Mouse (Mus musculus): ENCODE results near the gene Cd5l. TPM values are rescaled to one million over a fixed set of nuclear protein-coding genes. Genes with fewer than 3 reads are reported as not detected.

Cd5l gene
- polyA plus RNA-seq, 1 experiment, result not detected

DNA sequence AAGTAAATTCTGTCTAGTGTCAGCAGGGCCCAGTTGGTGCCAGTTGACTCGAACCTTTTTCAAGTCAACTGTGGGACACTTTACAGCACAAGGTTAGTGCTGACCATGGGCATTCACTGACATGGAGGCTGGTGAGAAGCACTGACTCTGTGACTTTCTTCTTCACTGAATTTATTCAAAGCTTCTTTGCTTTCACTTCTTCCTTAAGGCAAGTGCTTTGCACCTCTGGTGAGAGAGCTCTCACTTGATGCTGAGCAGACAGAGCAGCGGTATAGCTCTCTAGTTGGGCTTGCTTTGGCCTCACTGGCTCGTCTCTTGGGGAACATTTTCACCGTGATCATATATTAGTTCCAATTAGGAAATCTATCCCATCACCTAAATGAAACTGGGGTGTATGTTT lies 42.2 kb downstream of the Cd5l start:
- Histone ChIP-seq H3K4me3 (no peak overlapping the region), H3ac (ENCODE audit: control insufficient read depth, insufficient read length) (no peak overlapping the region), H3K27me3 (ENCODE audit: control insufficient read depth, insufficient read depth, insufficient read length) (no peaks in the 10 kb centered on the region), H3K79me2 (ENCODE audit: control insufficient read depth, insufficient read depth) (no peaks in the 10 kb centered on the region), H3K4me2 (ENCODE audit: low read depth) (no peak overlapping the region), H3K36me3 (ENCODE audit: control insufficient read depth, insufficient read depth) (no peaks in the 10 kb centered on the region)
- TF ChIP-seq E2F4 (IDR thresholded peaks at IDR 0.05; ENCODE audit: insufficient read depth), result no peak
- no peak for TF ChIP-seq MYOG (IDR thresholded peaks at IDR 0.05; ENCODE audit: control insufficient read depth in 1 of 3, insufficient read depth in 1 of 3, insufficient read length in 2 of 3, low read depth in 2 of 3)
- no peak for TF ChIP-seq MAX (IDR thresholded peaks at IDR 0.05; ENCODE audit: low read depth)

DNA sequence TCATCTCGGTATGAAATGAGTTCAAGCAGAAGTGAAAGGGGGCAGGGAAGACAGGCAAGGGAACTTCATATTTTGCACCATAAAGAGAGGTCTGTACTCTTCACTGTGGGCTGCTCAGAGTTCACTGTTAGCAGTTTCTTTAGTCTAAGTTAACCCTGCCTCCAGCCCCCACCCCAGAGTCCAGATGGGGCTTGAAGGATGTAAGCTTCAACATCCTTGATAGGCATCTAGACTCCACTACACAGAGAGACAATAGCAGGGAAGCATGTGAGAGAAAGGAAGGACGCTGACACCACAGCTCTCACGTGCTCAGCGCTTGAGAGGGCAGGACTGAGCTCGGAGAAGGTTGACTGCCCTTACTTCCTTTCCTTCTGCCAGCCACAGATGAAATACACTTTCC lies 43.6 kb downstream of the Cd5l start:
- H3K4me3 ChIP-seq, result no peak overlapping the region
- TF ChIP-seq SRF (IDR thresholded peaks at IDR 0.05; ENCODE audit: control insufficient read depth, insufficient read length, low read depth), result no peak
- no peak for TF ChIP-seq POLR2A (IDR thresholded peaks at IDR 0.05; ENCODE audit: insufficient read length, low read depth)
- TF ChIP-seq TCF12 (IDR thresholded peaks at IDR 0.05; ENCODE audit: insufficient read depth, poor library complexity, severe bottlenecking), result no peak
- H3ac ChIP-seq (ENCODE audit: control insufficient read depth, insufficient read length), result no peak overlapping the region
- no peaks in the 10 kb centered on the region for H3K36me3 ChIP-seq (ENCODE audit: control insufficient read depth, insufficient read depth)
- H3K27me3 ChIP-seq (ENCODE audit: control insufficient read depth, insufficient read depth, insufficient read length), result no peaks in the 10 kb centered on the region
- no peaks in the 10 kb centered on the region for H3K79me2 ChIP-seq (ENCODE audit: control insufficient read depth, insufficient read depth)
- no peak overlapping the region for H3K4me2 ChIP-seq (ENCODE audit: low read depth)

DNA sequence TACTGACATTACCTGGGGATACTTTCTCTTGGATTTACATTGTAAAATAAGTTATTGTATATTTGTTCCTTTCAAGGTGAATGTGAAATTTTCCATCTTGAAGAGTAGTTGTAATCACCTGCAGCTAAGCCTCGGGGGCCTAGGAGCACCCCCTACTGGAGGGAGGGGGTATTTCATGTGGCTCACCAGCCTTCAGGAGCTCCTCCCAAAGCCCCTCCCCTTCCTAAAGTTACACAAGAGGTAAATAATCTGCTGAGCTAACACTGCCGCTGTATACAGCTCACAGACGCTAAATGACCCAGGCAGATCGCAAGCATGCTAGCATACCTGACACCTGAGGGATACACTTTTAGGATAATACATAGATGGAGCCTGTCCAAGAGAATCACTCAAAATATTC lies 50.5 kb downstream of the Cd5l start:
- no peak overlapping the region for H3K4me3 ChIP-seq
- H3K36me3 ChIP-seq (ENCODE audit: control insufficient read depth, insufficient read depth), result no peaks in the 10 kb centered on the region
- no peaks in the 10 kb centered on the region for H3K27me3 ChIP-seq (ENCODE audit: control insufficient read depth, insufficient read depth, insufficient read length)
- H3K4me2 ChIP-seq (ENCODE audit: low read depth), result no peak overlapping the region
- TF ChIP-seq MYOD1 (IDR thresholded peaks at IDR 0.05; ENCODE audit: control insufficient read depth in 1 of 3, insufficient read length in 2 of 3, low read depth in 2 of 3), result no peak
- no peak for TF ChIP-seq CEBPB (IDR thresholded peaks at IDR 0.05; ENCODE audit: insufficient read depth, poor library complexity, severe bottlenecking)
- TF ChIP-seq MYOG (IDR thresholded peaks at IDR 0.05; ENCODE audit: control insufficient read depth in 1 of 3, insufficient read depth in 1 of 3, insufficient read length in 2 of 3, low read depth in 2 of 3), result no peak
- no peak for TF ChIP-seq POLR2AphosphoS2 (IDR thresholded peaks at IDR 0.05; ENCODE audit: insufficient read length, low read depth)
- no peak for TF ChIP-seq E2F4 (IDR thresholded peaks at IDR 0.05; ENCODE audit: insufficient read depth)
- no peak for TF ChIP-seq TCF3 (IDR thresholded peaks at IDR 0.05; ENCODE audit: insufficient read length, low read depth)
- no peak for TF ChIP-seq MAX (IDR thresholded peaks at IDR 0.05; ENCODE audit: low read depth)
- TF ChIP-seq USF1 (IDR thresholded peaks at IDR 0.05; ENCODE audit: low read depth), result no peak
- no peak for TF ChIP-seq REST (IDR thresholded peaks at IDR 0.05; ENCODE audit: insufficient read depth, insufficient read length)
- no peak for TF ChIP-seq SRF (IDR thresholded peaks at IDR 0.05; ENCODE audit: control insufficient read depth, insufficient read length, low read depth)
- TF ChIP-seq TCF12 (IDR thresholded peaks at IDR 0.05; ENCODE audit: insufficient read depth, poor library complexity, severe bottlenecking), result no peak
- no peak for TF ChIP-seq POLR2A (IDR thresholded peaks at IDR 0.05; ENCODE audit: insufficient read length, low read depth)
- H3ac ChIP-seq (ENCODE audit: control insufficient read depth, insufficient read length), result no peak overlapping the region
- no peaks in the 10 kb centered on the region for H3K79me2 ChIP-seq (ENCODE audit: control insufficient read depth, insufficient read depth)

DNA sequence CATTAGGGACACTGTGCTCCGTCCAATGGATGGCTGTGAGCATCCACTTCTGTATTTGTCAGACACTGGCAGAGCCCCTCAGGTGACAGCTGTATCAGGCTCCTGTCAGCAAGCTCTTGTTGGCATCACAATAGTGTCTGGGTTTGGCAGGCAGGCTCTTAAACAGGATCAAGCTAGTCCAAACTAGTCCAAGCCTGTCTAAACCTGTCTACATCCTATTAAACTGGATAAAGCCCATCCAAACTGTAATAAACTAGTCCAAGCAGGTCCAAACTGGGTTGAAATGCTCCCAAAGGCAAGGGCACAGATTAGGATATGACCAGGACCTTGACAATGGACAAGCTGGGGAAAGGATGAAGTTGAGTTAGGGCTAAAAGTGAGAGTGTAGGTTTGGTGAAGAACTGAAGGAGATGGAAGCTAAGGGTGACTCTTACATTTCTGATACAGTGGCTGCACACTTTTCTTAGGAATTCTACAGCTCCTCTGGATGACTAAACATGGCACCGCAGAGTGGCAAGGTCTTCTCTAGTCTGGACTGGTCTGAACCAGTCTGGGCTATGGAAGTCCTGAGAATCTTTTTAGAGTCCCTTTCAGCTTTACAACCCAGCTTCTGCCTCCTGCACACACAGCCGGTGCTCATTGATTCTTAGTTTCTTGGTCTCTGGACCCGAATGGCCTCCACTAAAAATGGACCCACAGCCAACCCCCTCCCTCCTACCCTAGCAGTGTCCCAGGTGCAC lies 51.7 kb downstream of the Cd5l start:
- Histone ChIP-seq H3K79me2 (ENCODE audit: control insufficient read depth, insufficient read depth) (no peaks in the 10 kb centered on the region), H3ac (ENCODE audit: control insufficient read depth, insufficient read length) (no peak overlapping the region), H3K36me3 (ENCODE audit: control insufficient read depth, insufficient read depth) (no peaks in the 10 kb centered on the region), H3K4me3 (no peak overlapping the region), H3K4me2 (ENCODE audit: low read depth) (no peak overlapping the region), H3K27me3 (ENCODE audit: control insufficient read depth, insufficient read depth, insufficient read length) (no peaks in the 10 kb centered on the region)
- TF ChIP-seq MAX (IDR thresholded peaks at IDR 0.05; ENCODE audit: low read depth), result no peak
- TF ChIP-seq USF1 (IDR thresholded peaks at IDR 0.05; ENCODE audit: low read depth), result no peak
- no peak for TF ChIP-seq E2F4 (IDR thresholded peaks at IDR 0.05; ENCODE audit: insufficient read depth)
- TF ChIP-seq REST (IDR thresholded peaks at IDR 0.05; ENCODE audit: insufficient read depth, insufficient read length), result no peak
- no peak for TF ChIP-seq POLR2AphosphoS2 (IDR thresholded peaks at IDR 0.05; ENCODE audit: insufficient read length, low read depth)
- no peak for TF ChIP-seq SRF (IDR thresholded peaks at IDR 0.05; ENCODE audit: control insufficient read depth, insufficient read length, low read depth)

DNA sequence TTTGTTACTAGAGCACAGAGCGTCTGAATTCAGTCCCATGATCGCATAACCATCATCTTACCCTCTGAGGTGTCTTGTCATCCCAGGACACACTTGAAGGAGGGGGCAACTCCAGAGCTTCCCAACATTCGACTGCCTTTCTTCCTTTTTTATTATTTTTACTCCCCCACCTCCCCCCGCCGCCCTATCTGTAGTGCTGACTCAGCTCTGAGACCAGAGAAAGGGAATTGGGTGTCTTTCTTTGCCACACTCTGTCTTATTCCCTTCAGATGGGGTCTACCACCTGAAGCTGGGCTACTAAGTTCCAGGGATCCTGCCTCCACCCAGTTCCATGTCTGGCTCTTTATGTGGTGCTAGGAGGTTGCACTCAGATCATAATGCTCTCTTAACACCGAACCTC lies 52.9 kb downstream of the Cd5l start:
- Histone ChIP-seq H3K4me2 (ENCODE audit: low read depth) (no peak overlapping the region), H3K36me3 (ENCODE audit: control insufficient read depth, insufficient read depth) (no peaks in the 10 kb centered on the region), H3ac (ENCODE audit: control insufficient read depth, insufficient read length) (no peak overlapping the region), H3K27me3 (ENCODE audit: control insufficient read depth, insufficient read depth, insufficient read length) (no peaks in the 10 kb centered on the region), H3K4me3 (no peak overlapping the region), H3K79me2 (ENCODE audit: control insufficient read depth, insufficient read depth) (no peaks in the 10 kb centered on the region)
- TF ChIP-seq REST (IDR thresholded peaks at IDR 0.05; ENCODE audit: insufficient read depth, insufficient read length) (no peak), E2F4 (IDR thresholded peaks at IDR 0.05; ENCODE audit: insufficient read depth) (no peak), MYOG (IDR thresholded peaks at IDR 0.05; ENCODE audit: control insufficient read depth in 1 of 3, insufficient read depth in 1 of 3, insufficient read length in 2 of 3, low read depth in 2 of 3) (no peak), CEBPB (IDR thresholded peaks at IDR 0.05; ENCODE audit: insufficient read depth, poor library complexity, severe bottlenecking) (no peak), POLR2AphosphoS2 (IDR thresholded peaks at IDR 0.05; ENCODE audit: insufficient read length, low read depth) (no peak), USF1 (IDR thresholded peaks at IDR 0.05; ENCODE audit: low read depth) (no peak), TCF3 (IDR thresholded peaks at IDR 0.05; ENCODE audit: insufficient read length, low read depth) (no peak), SRF (IDR thresholded peaks at IDR 0.05; ENCODE audit: control insufficient read depth, insufficient read length, low read depth) (no peak), TCF12 (IDR thresholded peaks at IDR 0.05; ENCODE audit: insufficient read depth, poor library complexity, severe bottlenecking) (no peak)

All from myocyte (in vitro differentiated cells).